Mouse (Mus musculus) frontal cortex, postnatal 10 days (tissue): ENCODE results near the gene Mvd.

Source experiments
- DNase-seq, 2 experiments: peaks; one replicate each; pipeline ENCODE4 v3.0.0; 2022; ENCODE audit warnings: low spot score in 2 of 2, mixed read lengths in 1 of 2

Mvd gene

GRCm38 (mm10) chr8:122457171-122457570, 13.9 kb upstream of the Mvd start:
- no peak for DNase-seq

GRCm38 (mm10) chr8:122454409-122454808, 11.2 kb upstream of the Mvd start:
- no peak for DNase-seq

GRCm38 (mm10) chr8:122452154-122452553, 8.9 kb upstream of the Mvd start:
- no peak for DNase-seq

- DNase-seq, result no peak
Measured at GRCm38 (mm10) chr8:122451161-122451703, 8.0 kb upstream of the Mvd start.

GRCm38 (mm10) chr8:122445203-122445602, 2.0 kb upstream of the Mvd start:
- no peak for DNase-seq

GRCm38 (mm10) chr8:122444058-122444748, 981 bp upstream of the Mvd start:
- peak; percentile 74 to 79 for DNase-seq

GRCm38 (mm10) chr8:122442781-122443180, 441 bp downstream of the Mvd start:
- DNase-seq, result no peak

- no peak for DNase-seq
Measured at GRCm38 (mm10) chr8:122442356-122442755, 866 bp downstream of the Mvd start.

GRCm38 (mm10) chr8:122441326-122441725, 1.9 kb downstream of the Mvd start:
- DNase-seq, result no peak

- DNase-seq, result no peak
Measured at GRCm38 (mm10) chr8:122439336-122439735, 3.9 kb downstream of the Mvd start.

GRCm38 (mm10) chr8:122437708-122438331, 5.4 kb downstream of the Mvd start:
- no peak for DNase-seq

GRCm38 (mm10) chr8:122436586-122437125, 6.6 kb downstream of the Mvd start:
- DNase-seq, result no peak

- DNase-seq, result no peak
Measured at GRCm38 (mm10) chr8:122436146-122436545, 7.1 kb downstream of the Mvd start.

- DNase-seq, result no peak
Measured at GRCm38 (mm10) chr8:122435375-122435774, 7.8 kb downstream of the Mvd start.

- no peak for DNase-seq
Measured at GRCm38 (mm10) chr8:122433269-122433905, 9.8 kb downstream of the Mvd start.

- no peak for DNase-seq
Measured at GRCm38 (mm10) chr8:122432443-122433268, 10.6 kb downstream of the Mvd start, which contains the start of gene Cyba. TSS of gene Cyba (minus strand) at chr8:122432930.

GRCm38 (mm10) chr8:122431694-122432442, 11.4 kb downstream of the Mvd start:
- no peak for DNase-seq

- no peak for DNase-seq
Measured at GRCm38 (mm10) chr8:122430646-122431045, 12.6 kb downstream of the Mvd start.

GRCm38 (mm10) chr8:122430058-122430636, 13.1 kb downstream of the Mvd start:
- no peak for DNase-seq

- DNase-seq, result no peak
Measured at GRCm38 (mm10) chr8:122428163-122428562, 15.1 kb downstream of the Mvd start.
